Mouse (Mus musculus): Measurements from ENCODE around the gene Traip. TPM values are rescaled to one million over a fixed set of nuclear protein-coding genes. Genes with fewer than 3 reads are reported as not detected.
A peak's percentile ranks its signal among the peaks of the same experiment; 100 is the strongest.
"Not testable (repeated sequence)": the region's sequence is repeated elsewhere in the genome, so short reads cannot be mapped to it uniquely, and the experiment has no call there.

Gene Traip
- total RNA-seq, 1 experiment from 2014 or later, result 5.7 TPM

DNA sequence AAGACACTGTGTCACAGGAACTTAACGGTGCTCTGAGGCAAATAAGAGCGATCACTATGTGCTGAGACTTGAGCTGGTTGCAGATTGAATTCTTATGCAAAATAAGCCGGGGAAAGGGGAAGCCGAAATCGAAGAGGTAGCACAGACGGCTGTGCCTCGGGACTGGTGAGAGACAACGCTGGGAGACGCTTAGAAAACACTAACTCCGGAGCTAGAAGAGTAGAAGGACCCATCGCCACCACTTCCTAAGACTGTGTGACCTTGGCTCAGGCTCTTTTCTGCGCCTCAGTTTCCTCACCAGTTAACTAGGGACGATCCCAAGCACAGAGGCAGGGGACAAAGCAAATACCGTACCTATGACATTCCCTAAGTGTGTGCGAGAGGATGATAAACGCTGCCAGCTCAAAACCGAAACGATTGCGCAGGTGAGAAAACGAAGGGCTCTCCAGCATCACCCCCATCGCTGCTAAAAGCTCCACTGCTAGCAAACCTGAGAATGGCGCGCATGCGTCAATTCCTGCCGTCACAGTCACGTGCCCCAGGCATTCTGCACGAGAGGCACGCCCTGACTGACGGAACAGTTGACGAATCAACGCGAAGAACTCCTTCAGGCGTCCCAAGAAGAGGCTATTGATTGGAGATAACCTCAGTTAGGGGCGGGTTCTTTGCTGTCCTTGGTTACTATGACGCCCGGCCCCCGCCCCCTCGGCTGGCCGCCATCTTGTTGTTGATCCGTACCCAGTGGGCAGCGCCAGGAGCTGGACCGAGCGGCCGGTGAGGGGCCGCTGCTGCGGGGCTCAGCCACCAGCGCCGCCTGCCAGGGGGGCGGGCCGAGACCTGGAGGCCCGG lies 52.2 kb downstream of the Traip start, which contains the start of gene Ip6k1:
Gene Ip6k1, plus strand, starts transcription at position 580 of the 849 bp plus-strand sequence.
- peak; percentile 100 for DNase-seq

DNA sequence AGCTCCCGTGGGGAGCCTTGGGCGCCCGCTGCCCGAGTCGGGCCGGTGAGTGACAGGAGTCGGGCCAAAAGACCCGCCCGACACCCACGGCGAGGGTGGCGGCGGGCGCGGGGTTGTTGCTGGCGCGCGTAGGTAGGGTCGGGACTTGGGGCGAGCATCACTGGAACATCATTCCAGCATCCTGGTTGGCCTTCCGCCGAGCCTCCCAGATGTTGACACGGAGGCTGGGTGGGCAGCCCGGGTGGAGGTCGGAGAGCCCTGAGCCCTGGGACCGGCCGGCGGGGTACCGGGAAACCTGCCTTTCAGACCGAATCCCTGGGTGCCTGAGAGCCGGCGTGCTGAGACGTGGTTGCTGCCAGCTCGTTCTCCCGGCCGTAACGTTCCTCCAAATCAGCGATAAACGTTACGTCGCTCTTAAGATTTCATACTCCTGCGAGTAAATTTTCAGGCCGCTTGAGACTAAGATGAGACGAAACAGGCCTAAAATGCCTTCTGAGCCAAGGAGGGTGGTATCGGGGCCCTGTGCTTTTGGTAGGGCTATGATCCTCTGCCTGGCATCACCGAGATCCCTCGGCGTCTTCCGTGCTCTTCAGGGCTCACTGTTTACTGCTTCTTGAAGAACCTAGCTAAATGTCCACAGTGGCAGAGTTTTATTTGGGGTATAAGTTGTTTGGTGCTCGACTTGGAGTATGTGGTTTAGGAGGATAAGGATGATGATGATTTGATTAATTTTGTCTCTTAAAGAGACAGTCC lies 53.0 kb downstream of the Traip start:
- DNase-seq, result no peak

- peak; percentile 16 for DNase-seq
Observed at GRCm38 (mm10) chr9:108003531-108003890, 53.6 kb downstream of the Traip start.

- no peak for DNase-seq
Observed at GRCm38 (mm10) chr9:108008041-108008440, 58.1 kb downstream of the Traip start.

- DNase-seq, result no peak
Observed at GRCm38 (mm10) chr9:108010385-108010784, 60.4 kb downstream of the Traip start.

- DNase-seq, result not testable (repeated sequence)
Observed at GRCm38 (mm10) chr9:108013577-108013976, 63.6 kb downstream of the Traip start.

- DNase-seq, result no peak
Observed at GRCm38 (mm10) chr9:108017127-108017526, 67.2 kb downstream of the Traip start.

DNA sequence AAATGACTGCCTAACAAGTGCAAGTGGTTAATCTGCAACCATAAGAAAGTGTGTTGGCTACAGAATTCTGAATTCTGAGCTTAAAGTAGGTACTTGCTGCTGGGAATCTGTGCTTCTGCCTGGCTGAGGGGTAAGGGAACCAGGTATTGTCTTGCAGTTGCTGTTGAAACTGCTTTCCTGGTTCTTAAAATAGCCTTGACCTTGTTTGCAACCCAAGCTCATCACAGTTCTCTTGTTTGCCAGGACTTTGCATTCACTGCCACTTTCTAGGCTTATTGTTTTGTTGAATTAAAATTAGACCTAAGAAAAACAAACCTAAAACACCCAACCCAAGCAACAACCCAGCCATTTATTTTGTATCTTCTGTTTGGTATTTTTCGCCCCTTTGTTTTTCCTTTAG lies 70.8 kb downstream of the Traip start:
- no peak for DNase-seq

Other genes with a start within 250 kb of the Traip start
- 22.8 and 25.9 TPM in 2 replicates for gene Sema3f, start 239.7 kb upstream of the Traip start, total RNA-seq (2021)
- gene Rbm5, start 179.1 kb upstream of the Traip start, total RNA-seq (2021), result 108 and 137 TPM in 2 replicates
- gene Rbm6, start 76.9 kb upstream of the Traip start, total RNA-seq (2021), result 49.8 and 61.4 TPM in 2 replicates
- 12.3 and 14.0 TPM in 2 replicates for gene Mon1a, start 62.0 kb upstream of the Traip start, total RNA-seq (2021)
- 5.0 and 8.7 TPM in 2 replicates for gene Mst1r, start 43.3 kb upstream of the Traip start, total RNA-seq (2021)
- gene Actl11, start 21.7 kb upstream of the Traip start, total RNA-seq (2021), result not detected in 2 replicates
- 1.3 and 2.3 TPM in 2 replicates for gene Camkv, start 14.5 kb upstream of the Traip start, total RNA-seq (2021)
- gene Uba7, start 25.4 kb downstream of the Traip start, total RNA-seq (2021), result 15.2 and 20.9 TPM in 2 replicates
- 0.52 and 0.90 TPM in 2 replicates for gene Gm20661, start 32.9 kb downstream of the Traip start, total RNA-seq (2021)
- 12.5 and 15.3 TPM in 2 replicates for gene Inka1, start 35.7 kb downstream of the Traip start, total RNA-seq (2021)
- 1.1 and 3.2 TPM in 2 replicates for gene Cdhr4, start 42.4 kb downstream of the Traip start, total RNA-seq (2021)
- gene Gm20662, start 46.2 kb downstream of the Traip start, total RNA-seq (2021), result 0.19 TPM in 1 of 2 replicates, not detected in the other
- gene Ip6k1, start 52.4 kb downstream of the Traip start, total RNA-seq (2021), result 92.7 and 106 TPM in 2 replicates
- gene Gmppb, start 99.1 kb downstream of the Traip start, total RNA-seq (2021), result 20.2 and 20.9 TPM in 2 replicates
- gene Amigo3, start 103.0 kb downstream of the Traip start, total RNA-seq (2021), result 4.1 and 4.4 TPM in 2 replicates
- gene Mst1, start 130.3 kb downstream of the Traip start, total RNA-seq (2021), result 1.4 and 20.2 TPM in 2 replicates
- gene Rnf123, start 133.2 kb downstream of the Traip start, total RNA-seq (2021), result 54.2 and 66.6 TPM in 2 replicates
- gene Apeh, start 144.5 kb downstream of the Traip start, total RNA-seq (2021), result 76.2 and 76.5 TPM in 2 replicates
- gene Bsn, start 240.2 kb downstream of the Traip start, total RNA-seq (2021), result 2.9 TPM in 2 replicates